Mouse (Mus musculus): ENCODE results near the gene Fgfbp1. TPM values are rescaled to one million over a fixed set of nuclear protein-coding genes. Genes with fewer than 3 reads are reported as not detected.

Fgfbp1 gene
- polyA plus RNA-seq, 1 experiment from 2014 or later: 3.3 TPM

DNA sequence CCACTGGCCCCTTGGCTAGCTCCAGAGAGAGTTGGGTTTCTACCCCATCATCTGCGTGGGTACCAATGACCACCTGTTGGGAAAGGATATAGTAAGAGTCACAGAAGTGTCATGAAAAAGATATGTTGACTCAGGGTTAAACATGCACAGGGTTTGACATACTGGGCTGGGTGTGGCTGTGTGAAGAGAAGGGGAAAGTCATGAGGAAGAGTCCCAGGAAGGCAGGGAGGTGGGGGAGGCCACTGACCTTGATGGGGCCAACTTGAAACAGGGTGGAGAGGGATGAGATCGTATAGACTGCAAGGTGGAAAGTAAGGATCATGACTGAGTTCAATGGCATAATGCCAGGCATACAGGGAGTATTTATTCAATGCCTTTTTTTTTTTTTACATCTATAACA lies 1.2 kb downstream of the Fgfbp1 start:
- ATAC-seq (ENCODE audit: low FRiP score, low TSS enrichment) (no peak), DNase-seq (no peak)
- no peaks in the 10 kb centered on the region for H3K9me3 ChIP-seq (ENCODE audit: control insufficient read depth, low read length)
- H3K4me1 ChIP-seq (ENCODE audit: control insufficient read depth, insufficient read depth, low read length): no peaks in the 10 kb centered on the region
- H3K27me3 ChIP-seq (ENCODE audit: control insufficient read depth, insufficient read depth, low read length): no peaks in the 10 kb centered on the region
- no peak overlapping the region for H3K4me3 ChIP-seq (replicated peaks; ENCODE audit: low read depth, low read length)
- H3K27ac ChIP-seq (replicated peaks; ENCODE audit: low read depth, low read length): no peak overlapping the region
- H3K36me3 ChIP-seq (ENCODE audit: control insufficient read depth, insufficient read depth, low read length): no peaks in the 10 kb centered on the region
- no peak overlapping the region for H3K9ac ChIP-seq (replicated peaks; ENCODE audit: low read length)
- WGBS: 79% methylated on average over 2 of the region's 2 CpGs
- no peak overlapping the region for H3K4me2 ChIP-seq (ENCODE audit: low read length)

DNA sequence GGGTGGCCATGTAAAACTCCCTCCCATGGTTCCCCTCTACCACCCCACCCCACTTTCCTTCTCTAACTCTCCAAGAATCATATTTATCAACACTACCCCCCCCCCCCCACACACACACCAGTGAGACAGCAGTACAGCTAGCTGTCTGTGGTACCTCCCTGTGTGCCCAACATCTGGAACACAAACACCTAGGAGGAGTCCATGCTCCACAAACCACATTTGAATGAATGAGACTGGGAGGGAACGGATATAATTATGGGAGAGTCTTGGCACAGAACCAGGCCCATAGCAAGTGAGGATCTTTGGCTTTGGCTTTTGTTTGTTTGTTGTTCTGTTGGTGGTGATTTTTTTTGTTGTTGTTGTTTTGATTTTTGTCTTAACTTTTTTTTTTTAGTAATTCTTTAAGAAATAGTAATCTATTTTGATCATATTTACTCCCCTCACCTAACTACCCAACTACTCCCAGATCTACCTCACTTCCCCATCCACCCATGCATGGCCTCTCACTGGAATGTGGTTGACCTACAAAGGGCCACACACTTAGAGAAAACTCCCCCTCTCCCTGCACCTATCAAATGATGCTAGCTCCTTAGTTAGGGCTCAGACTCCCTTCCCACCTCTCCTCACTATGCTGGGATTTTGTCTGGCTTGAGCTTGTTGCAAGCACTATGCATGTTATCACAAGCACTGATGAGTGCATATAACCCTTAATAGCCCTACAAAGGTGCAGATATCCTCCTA lies 4.6 kb downstream of the Fgfbp1 start:
- WGBS: 81% methylated on average over 1 of the region's 1 CpGs
- H3K9ac ChIP-seq (replicated peaks; ENCODE audit: low read length): no peak overlapping the region

DNA sequence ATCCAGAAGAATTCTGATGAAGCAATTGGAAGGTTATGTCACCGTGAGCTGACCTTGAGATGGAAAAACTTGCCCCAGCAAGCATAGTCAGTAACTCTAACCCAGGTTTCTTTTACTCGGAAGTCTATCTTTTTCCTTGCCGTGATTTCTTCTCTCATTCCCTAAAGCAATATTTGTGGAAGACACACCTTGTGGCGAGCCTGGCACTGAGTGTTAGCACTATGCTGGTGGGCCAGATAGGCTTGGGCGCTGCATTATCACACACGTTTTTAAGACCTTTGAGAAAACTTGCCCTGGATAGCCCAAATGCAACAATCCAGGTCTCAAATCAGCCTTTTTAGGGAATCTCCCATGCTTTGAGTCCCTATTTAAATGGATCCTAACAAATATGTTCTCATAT lies 7.4 kb downstream of the Fgfbp1 start:
- no peak overlapping the region for H3K4me2 ChIP-seq (ENCODE audit: low read length)
- H3K4me1 ChIP-seq (ENCODE audit: control insufficient read depth, insufficient read depth, low read length): no peaks in the 10 kb centered on the region
- no peak overlapping the region for H3K9ac ChIP-seq (replicated peaks; ENCODE audit: low read length)
- WGBS: 84% methylated on average over 6 of the region's 6 CpGs
- no peak overlapping the region for H3K27ac ChIP-seq (replicated peaks; ENCODE audit: low read depth, low read length)
- no peaks in the 10 kb centered on the region for H3K36me3 ChIP-seq (ENCODE audit: control insufficient read depth, insufficient read depth, low read length)
- no peak overlapping the region for H3K4me3 ChIP-seq (replicated peaks; ENCODE audit: low read depth, low read length)
- DNase-seq (no peak), ATAC-seq (ENCODE audit: low FRiP score, low TSS enrichment) (no peak)
- H3K27me3 ChIP-seq (ENCODE audit: control insufficient read depth, insufficient read depth, low read length): no peaks in the 10 kb centered on the region
- no peaks in the 10 kb centered on the region for H3K9me3 ChIP-seq (ENCODE audit: control insufficient read depth, low read length)

More for the DNA sequence above, 4.6 kb downstream of the Fgfbp1 start:
- Histone ChIP-seq H3K36me3 (ENCODE audit: control insufficient read depth, insufficient read depth, low read length) (no peaks in the 10 kb centered on the region), H3K27ac (replicated peaks; ENCODE audit: low read depth, low read length) (no peak overlapping the region), H3K9me3 (ENCODE audit: control insufficient read depth, low read length) (no peaks in the 10 kb centered on the region), H3K4me3 (replicated peaks; ENCODE audit: low read depth, low read length) (no peak overlapping the region), H3K27me3 (ENCODE audit: control insufficient read depth, insufficient read depth, low read length) (no peaks in the 10 kb centered on the region), H3K4me1 (ENCODE audit: control insufficient read depth, insufficient read depth, low read length) (no peaks in the 10 kb centered on the region), H3K4me2 (ENCODE audit: low read length) (no peak overlapping the region)
- ATAC-seq (ENCODE audit: low FRiP score, low TSS enrichment) (no peak), DNase-seq (no peak)

DNA sequence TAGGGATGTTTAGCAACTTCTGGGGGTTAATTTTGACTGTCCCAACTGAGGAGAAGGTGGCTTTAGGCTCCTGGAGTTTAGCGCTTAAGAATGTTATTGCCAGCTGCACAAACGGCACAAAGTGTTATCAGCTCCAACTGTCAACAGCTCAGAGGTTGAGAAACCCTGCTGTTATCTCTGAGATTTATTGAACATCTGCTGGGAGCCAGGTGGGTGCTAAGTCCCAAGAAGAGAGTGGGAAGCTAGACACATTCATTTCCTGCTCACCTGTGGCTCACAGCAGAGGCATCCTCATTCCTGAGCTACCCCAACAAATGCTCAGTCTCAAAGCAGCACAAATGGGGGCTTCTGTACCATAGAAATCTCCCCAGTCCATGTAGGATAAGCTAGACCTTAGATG lies 10.4 kb downstream of the Fgfbp1 start:
- DNase-seq: no peak
- H3K9ac ChIP-seq (replicated peaks; ENCODE audit: low read length): no peak overlapping the region
- H3K27ac ChIP-seq (replicated peaks; ENCODE audit: low read depth, low read length): no peak overlapping the region
- no peak for ATAC-seq (ENCODE audit: low FRiP score, low TSS enrichment)
- no peaks in the 10 kb centered on the region for H3K27me3 ChIP-seq (ENCODE audit: control insufficient read depth, insufficient read depth, low read length)
- H3K4me1 ChIP-seq (ENCODE audit: control insufficient read depth, insufficient read depth, low read length): no peaks in the 10 kb centered on the region
- WGBS: 89% methylated on average over 2 of the region's 2 CpGs
- H3K9me3 ChIP-seq (ENCODE audit: control insufficient read depth, low read length): no peaks in the 10 kb centered on the region
- H3K4me2 ChIP-seq (ENCODE audit: low read length): no peak overlapping the region
- H3K4me3 ChIP-seq (replicated peaks; ENCODE audit: low read depth, low read length): no peak overlapping the region
- no peaks in the 10 kb centered on the region for H3K36me3 ChIP-seq (ENCODE audit: control insufficient read depth, insufficient read depth, low read length)

DNA sequence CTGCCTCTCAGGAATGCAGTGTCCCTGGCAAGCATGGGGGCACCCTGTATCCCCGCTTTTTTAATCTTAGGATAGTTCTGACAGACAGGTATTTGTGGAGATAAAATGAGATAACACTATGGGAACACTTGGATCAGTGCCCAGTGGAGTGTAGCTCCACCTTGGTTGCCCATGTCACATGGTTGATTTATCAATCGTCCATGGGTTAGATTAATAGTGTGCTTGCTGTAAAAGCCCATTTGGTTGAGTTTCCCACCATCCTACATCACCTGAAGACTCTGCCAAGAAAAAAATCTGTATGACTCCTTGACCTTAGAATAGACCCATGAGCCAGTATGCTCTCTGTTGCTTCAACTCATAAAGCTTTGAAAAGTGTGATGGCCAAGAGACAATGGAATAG lies 11.0 kb downstream of the Fgfbp1 start:
- Histone ChIP-seq H3K9me3 (ENCODE audit: control insufficient read depth, low read length) (no peaks in the 10 kb centered on the region), H3K27me3 (ENCODE audit: control insufficient read depth, insufficient read depth, low read length) (no peaks in the 10 kb centered on the region), H3K36me3 (ENCODE audit: control insufficient read depth, insufficient read depth, low read length) (no peaks in the 10 kb centered on the region), H3K4me3 (replicated peaks; ENCODE audit: low read depth, low read length) (no peak overlapping the region), H3K4me1 (ENCODE audit: control insufficient read depth, insufficient read depth, low read length) (no peaks in the 10 kb centered on the region), H3K4me2 (ENCODE audit: low read length) (no peak overlapping the region), H3K27ac (replicated peaks; ENCODE audit: low read depth, low read length) (no peak overlapping the region), H3K9ac (replicated peaks; ENCODE audit: low read length) (no peak overlapping the region)
- no peak for ATAC-seq (ENCODE audit: low FRiP score, low TSS enrichment)
- DNase-seq: no peak
- 89% methylated on average over 2 of the region's 2 CpGs for WGBS

DNA sequence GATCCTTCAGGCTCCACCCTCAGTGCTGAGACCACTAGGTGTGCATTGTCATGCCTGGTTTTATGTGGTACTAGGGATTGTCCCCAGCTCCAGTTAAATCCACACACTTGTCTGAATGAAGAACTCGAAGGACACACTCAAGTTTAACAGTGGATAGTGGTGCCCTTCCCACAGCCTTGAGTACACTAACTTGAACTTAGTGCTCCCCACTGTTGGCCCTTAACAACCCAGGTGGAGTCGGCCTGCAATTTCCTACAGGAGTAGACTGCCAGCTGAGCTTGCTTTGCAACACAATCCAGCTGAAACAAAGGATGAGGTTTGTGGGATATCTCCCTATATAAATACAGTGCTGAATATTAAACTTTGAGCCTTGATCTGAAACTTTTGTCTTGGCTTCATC lies 12.9 kb downstream of the Fgfbp1 start:
- 71% methylated on average over 2 of the region's 2 CpGs for WGBS
- Histone ChIP-seq H3K9me3 (ENCODE audit: control insufficient read depth, low read length) (no peaks in the 10 kb centered on the region), H3K36me3 (ENCODE audit: control insufficient read depth, insufficient read depth, low read length) (no peaks in the 10 kb centered on the region), H3K27ac (replicated peaks; ENCODE audit: low read depth, low read length) (no peak overlapping the region), H3K4me2 (ENCODE audit: low read length) (no peak overlapping the region), H3K27me3 (ENCODE audit: control insufficient read depth, insufficient read depth, low read length) (no peaks in the 10 kb centered on the region), H3K9ac (replicated peaks; ENCODE audit: low read length) (no peak overlapping the region), H3K4me1 (ENCODE audit: control insufficient read depth, insufficient read depth, low read length) (no peaks in the 10 kb centered on the region), H3K4me3 (replicated peaks; ENCODE audit: low read depth, low read length) (no peak overlapping the region)
- DNase-seq (no peak), ATAC-seq (ENCODE audit: low FRiP score, low TSS enrichment) (no peak)

DNA sequence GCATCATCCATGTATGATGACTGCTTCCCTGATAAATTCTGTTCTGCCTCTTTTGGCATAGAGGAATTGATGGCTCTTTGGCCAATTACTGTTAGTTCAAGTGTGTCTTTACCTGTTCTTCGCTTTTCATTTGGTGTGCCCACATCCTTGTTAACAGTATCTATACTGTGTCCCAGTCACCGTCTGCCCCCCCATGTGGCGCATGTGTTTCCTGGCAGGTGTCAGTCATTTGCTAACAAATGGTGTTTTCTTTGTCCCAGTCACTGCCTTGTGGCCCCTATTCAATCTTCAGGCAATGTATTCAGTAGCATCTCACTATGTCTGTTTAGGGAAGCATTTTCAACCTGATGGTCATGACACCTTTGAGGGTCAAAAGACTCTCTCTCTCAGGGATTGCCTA lies 20.5 kb downstream of the Fgfbp1 start:
- H3K4me2 ChIP-seq (ENCODE audit: low read length): no peak overlapping the region
- no peak overlapping the region for H3K27ac ChIP-seq (replicated peaks; ENCODE audit: low read depth, low read length)
- no peaks in the 10 kb centered on the region for H3K4me1 ChIP-seq (ENCODE audit: control insufficient read depth, insufficient read depth, low read length)
- H3K9me3 ChIP-seq (ENCODE audit: control insufficient read depth, low read length): no peaks in the 10 kb centered on the region
- H3K36me3 ChIP-seq (ENCODE audit: control insufficient read depth, insufficient read depth, low read length): no peaks in the 10 kb centered on the region
- 87% methylated on average over 3 of the region's 3 CpGs for WGBS
- H3K4me3 ChIP-seq (replicated peaks; ENCODE audit: low read depth, low read length): no peak overlapping the region
- no peak for DNase-seq
- no peak for ATAC-seq (ENCODE audit: low FRiP score, low TSS enrichment)
- H3K9ac ChIP-seq (replicated peaks; ENCODE audit: low read length): no peak overlapping the region
- H3K27me3 ChIP-seq (ENCODE audit: control insufficient read depth, insufficient read depth, low read length): no peaks in the 10 kb centered on the region

DNA sequence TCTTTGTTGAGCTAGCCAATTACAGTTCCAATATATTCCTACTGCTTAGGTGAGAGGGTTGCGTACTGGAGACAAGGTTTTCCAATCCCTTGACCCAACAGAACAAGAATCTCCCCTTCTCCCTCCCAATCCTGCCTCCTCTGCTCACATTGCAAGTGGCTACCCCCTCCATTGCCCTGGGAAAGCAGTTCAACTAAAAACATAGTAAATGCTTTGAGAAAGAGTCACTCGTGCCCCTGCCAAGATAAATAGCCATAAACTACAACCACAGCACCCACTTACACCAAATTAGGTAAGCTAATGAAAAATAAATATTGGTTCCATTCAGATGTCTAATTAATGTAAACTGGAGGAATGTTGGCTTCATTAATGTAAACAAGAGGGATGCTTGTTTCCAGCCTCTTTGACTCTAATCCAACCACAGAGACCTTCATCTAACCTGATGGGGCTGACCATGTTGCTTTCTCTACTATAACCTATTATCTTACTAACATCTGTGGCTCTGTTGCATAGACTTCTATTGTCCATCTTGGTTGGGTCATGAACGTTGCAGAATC lies 21.6 kb downstream of the Fgfbp1 start:
- Histone ChIP-seq H3K27ac (replicated peaks; ENCODE audit: low read depth, low read length) (no peak overlapping the region), H3K9ac (replicated peaks; ENCODE audit: low read length) (no peak overlapping the region), H3K27me3 (ENCODE audit: control insufficient read depth, insufficient read depth, low read length) (no peaks in the 10 kb centered on the region), H3K4me2 (ENCODE audit: low read length) (no peak overlapping the region), H3K4me1 (ENCODE audit: control insufficient read depth, insufficient read depth, low read length) (no peaks in the 10 kb centered on the region), H3K36me3 (ENCODE audit: control insufficient read depth, insufficient read depth, low read length) (no peaks in the 10 kb centered on the region), H3K9me3 (ENCODE audit: control insufficient read depth, low read length) (no peaks in the 10 kb centered on the region), H3K4me3 (replicated peaks; ENCODE audit: low read depth, low read length) (no peak overlapping the region)
- 85% methylated on average over 3 of the region's 3 CpGs for WGBS
- no peak for ATAC-seq (ENCODE audit: low FRiP score, low TSS enrichment)
- DNase-seq: no peak

DNA sequence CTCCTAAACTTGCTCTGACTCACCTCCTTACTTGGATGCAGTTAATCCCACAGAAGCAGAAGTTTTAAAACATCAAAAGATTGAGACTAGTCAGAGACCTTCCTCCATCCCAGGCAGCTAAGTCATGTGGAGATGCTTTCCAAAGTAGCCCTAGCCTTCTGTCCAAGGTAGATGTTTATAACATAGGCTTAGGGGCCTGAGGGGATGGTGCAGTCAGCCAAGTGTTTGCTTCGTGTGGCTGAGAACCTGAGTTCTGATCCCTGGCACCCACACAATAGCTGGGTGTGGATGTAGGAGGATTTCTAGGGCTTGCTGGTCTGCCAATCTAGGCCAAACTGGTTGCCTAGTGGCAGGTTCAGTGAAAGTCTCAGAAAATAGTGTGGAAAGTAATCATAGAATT lies 28.3 kb downstream of the Fgfbp1 start:
- no peak overlapping the region for H3K9ac ChIP-seq (replicated peaks; ENCODE audit: low read length)
- peaks cover 2% of the 10 kb centered on the region; the same call in 1 of the 2 replicates for H3K4me1 ChIP-seq (ENCODE audit: control insufficient read depth, insufficient read depth, low read length)
- H3K4me3 ChIP-seq (replicated peaks; ENCODE audit: low read depth, low read length): no peak overlapping the region
- no peaks in the 10 kb centered on the region for H3K9me3 ChIP-seq (ENCODE audit: control insufficient read depth, low read length)
- DNase-seq (no peak), ATAC-seq (ENCODE audit: low FRiP score, low TSS enrichment) (no peak)
- 65% methylated on average over 1 of the region's 1 CpGs for WGBS
- H3K4me2 ChIP-seq (ENCODE audit: low read length): no peak overlapping the region
- H3K27me3 ChIP-seq (ENCODE audit: control insufficient read depth, insufficient read depth, low read length): no peaks in the 10 kb centered on the region
- H3K36me3 ChIP-seq (ENCODE audit: control insufficient read depth, insufficient read depth, low read length): no peaks in the 10 kb centered on the region
- H3K27ac ChIP-seq (replicated peaks; ENCODE audit: low read depth, low read length): no peak overlapping the region
